Mouse (Mus musculus) ES-E14 (cell line): ENCODE results near the gene Cul1.

Source experiments
- CHD2 ChIP-seq: IDR thresholded peaks from 2 replicates; pipeline ENCODE4 v1.6.1; 2014; ENCODE audit warnings: mild to moderate bottlenecking, low read depth, low read length, inconsistent platforms
- HCFC1 ChIP-seq: IDR thresholded peaks from 2 replicates; pipeline ENCODE4 v1.6.1; 2012; ENCODE audit warnings: low read length, inconsistent platforms, borderline replicate concordance; ENCODE audit not compliant: insufficient read depth
- MAFK ChIP-seq: IDR thresholded peaks from 2 replicates; pipeline ENCODE4 v1.6.1; 2014; ENCODE audit warnings: mild to moderate bottlenecking, low read depth, low read length, inconsistent platforms; ENCODE audit not compliant: insufficient read depth
- ZC3H11A ChIP-seq: IDR thresholded peaks from 2 replicates; pipeline ENCODE4 v1.6.1; 2012; ENCODE audit warnings: low read depth, mild to moderate bottlenecking, inconsistent platforms, low read length, borderline replicate concordance
- ZNF384 ChIP-seq: IDR thresholded peaks from 2 replicates; pipeline ENCODE4 v1.6.1; 2012; ENCODE audit warnings: low read depth, low read length, inconsistent platforms

- TF ChIP-seq CHD2, result no peak
- TF ChIP-seq ZC3H11A, result no peak
- TF ChIP-seq HCFC1, result no peak
- no peak for TF ChIP-seq ZNF384
- no peak for TF ChIP-seq MAFK
Observed at GRCm38 (mm10) chr6:47465400-47465799, 12.2 kb downstream of the Cul1 start.
